Mouse (Mus musculus) embryonic fibroblast, embryonic 13.5 days (primary cell): ENCODE measurements around the gene Igdcc3.

ENCODE experiments used
- CTCF ChIP-seq: IDR thresholded peaks from 2 replicates; pipeline ENCODE4 v1.5.1; 2011; ENCODE audit warnings: mild to moderate bottlenecking, control low read depth, low read length, moderate library complexity, borderline replicate concordance; ENCODE audit not compliant: insufficient read depth
- POLR2A ChIP-seq: IDR thresholded peaks from 2 replicates; pipeline ENCODE4 v1.6.1; 2011; ENCODE audit warnings: low read depth, mild to moderate bottlenecking, control low read depth, low read length, moderate library complexity

- TF ChIP-seq CTCF (no peak), POLR2A (no peak)
These were observed 82.9 kb downstream of the Igdcc3 start for GRCm38 (mm10) chr9:65223927-65224326.
